Mouse (Mus musculus) hindbrain, postnatal 0 days (tissue): ENCODE data around the gene Rnls. TPM values are rescaled to one million over a fixed set of nuclear protein-coding genes. Genes with fewer than 3 reads are reported as not detected.
A peak's percentile ranks its signal among the peaks of the same experiment; 100 is the strongest.

ENCODE experiments used
- ATAC-seq: fragments of 200-750 bp; cut with Nextera tagmentation; 2 replicates; pipeline ENCODE4 v1.8.0; 2017; ENCODE audit warnings: mild to moderate bottlenecking, moderate TSS enrichment, moderate library complexity
- DNase-seq: peaks from one replicate; pipeline ENCODE4 v3.0.0-alpha.2; 2015; ENCODE audit warnings: low spot score
- H3K27ac ChIP-seq: fragments of 300-500 bp; sonication (generic); 2 replicates; pipeline ENCODE4 v1.5.1; 2014; ENCODE audit warnings: mild to moderate bottlenecking
- H3K27me3 ChIP-seq: fragments of 300-500 bp; sonication (generic); 2 replicates; pipeline ENCODE4 v1.6.1; 2014; ENCODE audit warnings: low read length, mixed read lengths; ENCODE audit not compliant: insufficient read depth
- H3K36me3 ChIP-seq: fragments of 300-500 bp; sonication (generic); 2 replicates; pipeline ENCODE4 v1.6.1; 2014; ENCODE audit warnings: low read length, mixed read lengths; ENCODE audit not compliant: insufficient read depth
- H3K4me1 ChIP-seq: fragments of 300-500 bp; sonication (generic); 2 replicates; pipeline ENCODE4 v1.6.1; 2014; ENCODE audit warnings: antibody characterized with exemption, low read length, mixed read lengths; ENCODE audit not compliant: insufficient read depth
- H3K4me2 ChIP-seq: fragments of 300-500 bp; sonication (generic); 2 replicates; pipeline ENCODE4 v1.6.1; 2014; ENCODE audit warnings: low read depth, mild to moderate bottlenecking, low read length, moderate library complexity, mixed read lengths
- H3K4me3 ChIP-seq: fragments of 300-500 bp; sonication (generic); 2 replicates; pipeline ENCODE4 v1.5.1; 2014; ENCODE audit warnings: low read length
- H3K9ac ChIP-seq: fragments of 300-500 bp; sonication (generic); replicated peaks from 2 replicates; pipeline ENCODE4 v1.6.1; 2014; ENCODE audit warnings: mild to moderate bottlenecking, low read length, moderate library complexity, mixed read lengths
- H3K9me3 ChIP-seq: fragments of 300-500 bp; sonication (generic); 2 replicates; pipeline ENCODE4 v1.6.1; 2016; ENCODE audit warnings: low read length, mixed read lengths
- CTCF ChIP-seq: IDR thresholded peaks from 2 replicates; pipeline ENCODE4 v1.5.1; 2016; ENCODE audit warnings: antibody characterized with exemption, control low read depth, low read depth
- WGBS: fragments of 180-500 bp; shearing (Covaris S2); extraction: QIAGEN DNeasy Blood & Tissue Kit; methylation state at CpG from one replicate; pipeline ENCODE4 v1.1.7; 2014; 5-methylcytosine and 5-hydroxymethylcytosine counted together
- polyA plus RNA-seq: library from polyadenylated mRNA; unstranded; fragments of >200 nt; fragmentation: Nextera tagmentation; extraction: Ambion mirVana; gene quantifications from 2 replicates; pipeline ENCODE4 v1.2.1, GENCODE M21; 2015
- total RNA-seq: library from RNA; depleted of rRNA; stranded (reverse); fragments of >200 nt; gene quantifications from 2 replicates; pipeline ENCODE4 v1.2.3, GENCODE M21; 2014

The Rnls gene
- total and polyA plus RNA-seq, 2 experiments from 2014 or later: 3.3 to 9.8 TPM

GRCm38 (mm10) chr19:33158234-33158633 is 233.9 kb downstream of the Rnls start:
- Histone ChIP-seq H3K4me1 (no peaks in the 10 kb centered on the region), H3K36me3 (no peaks in the 10 kb centered on the region), H3K9ac (no peak overlapping the region), H3K27ac (no peak overlapping the region), H3K9me3 (no peaks in the 10 kb centered on the region), H3K27me3 (no peaks in the 10 kb centered on the region), H3K4me2 (no peak overlapping the region), H3K4me3 (no peak overlapping the region)
- DNase-seq: no peak
- no peak for ATAC-seq
- WGBS: 82% methylated on average over 2 of the region's 2 CpGs
- no peak for TF ChIP-seq CTCF

- TF ChIP-seq CTCF: no peak
- no peaks in the 10 kb centered on the region for H3K9me3 ChIP-seq
- 70% methylated on average over 3 of the region's 3 CpGs for WGBS
- no peaks in the 10 kb centered on the region for H3K36me3 ChIP-seq
- no peak overlapping the region for H3K4me3 ChIP-seq
- H3K4me2 ChIP-seq: no peak overlapping the region
- DNase-seq: no peak
- no peaks in the 10 kb centered on the region for H3K4me1 ChIP-seq
- ATAC-seq: no peak
- H3K9ac ChIP-seq: no peak overlapping the region
- no peak overlapping the region for H3K27ac ChIP-seq
- H3K27me3 ChIP-seq: no peaks in the 10 kb centered on the region
Observed at GRCm38 (mm10) chr19:33148411-33148810, 243.7 kb downstream of the Rnls start.

- Histone ChIP-seq H3K4me2 (no peak overlapping the region), H3K27ac (no peak overlapping the region), H3K36me3 (no peaks in the 10 kb centered on the region), H3K4me3 (no peak overlapping the region), H3K9ac (no peak overlapping the region), H3K4me1 (no peaks in the 10 kb centered on the region), H3K27me3 (no peaks in the 10 kb centered on the region), H3K9me3 (no peaks in the 10 kb centered on the region)
- ATAC-seq (no peak), DNase-seq (no peak)
- WGBS: 76% methylated on average over 2 of the region's 2 CpGs
- TF ChIP-seq CTCF: no peak
Observed at GRCm38 (mm10) chr19:33143198-33143597, 248.9 kb downstream of the Rnls start.

- H3K27ac ChIP-seq: no peak overlapping the region
- no peak overlapping the region for H3K4me2 ChIP-seq
- H3K4me3 ChIP-seq: no peak overlapping the region
- no peaks in the 10 kb centered on the region for H3K9me3 ChIP-seq
- ATAC-seq (no peak), DNase-seq (no peak)
- no peaks in the 10 kb centered on the region for H3K27me3 ChIP-seq
- no peaks in the 10 kb centered on the region for H3K4me1 ChIP-seq
- H3K9ac ChIP-seq: no peak overlapping the region
- TF ChIP-seq CTCF: no peak
- H3K36me3 ChIP-seq: no peaks in the 10 kb centered on the region
- WGBS: 90% methylated on average over 5 of the region's 5 CpGs
Observed at GRCm38 (mm10) chr19:33137316-33137715, 254.8 kb downstream of the Rnls start.

GRCm38 (mm10) chr19:33122611-33123226 is 269.4 kb downstream of the Rnls start:
- TF ChIP-seq CTCF: no peak
- Histone ChIP-seq H3K4me2 (no peak overlapping the region), H3K4me3 (no peak overlapping the region), H3K4me1 (no peaks in the 10 kb centered on the region), H3K36me3 (no peaks in the 10 kb centered on the region), H3K9ac (no peak overlapping the region), H3K27me3 (no peaks in the 10 kb centered on the region), H3K27ac (no peak overlapping the region), H3K9me3 (no peaks in the 10 kb centered on the region)
- WGBS: 86% methylated on average over 6 of the region's 6 CpGs
- DNase-seq (no peak), ATAC-seq (no peak)

- no peaks in the 10 kb centered on the region for H3K9me3 ChIP-seq
- no peaks in the 10 kb centered on the region for H3K36me3 ChIP-seq
- no peaks in the 10 kb centered on the region for H3K4me1 ChIP-seq
- no peak for ATAC-seq
- H3K4me2 ChIP-seq: no peak overlapping the region
- no peak for TF ChIP-seq CTCF
- no peak overlapping the region for H3K27ac ChIP-seq
- DNase-seq: no peak
- no peak overlapping the region for H3K4me3 ChIP-seq
- H3K9ac ChIP-seq: no peak overlapping the region
- 71% methylated on average over 5 of the region's 5 CpGs for WGBS
- no peaks in the 10 kb centered on the region for H3K27me3 ChIP-seq
Observed at GRCm38 (mm10) chr19:33119947-33120346, 272.1 kb downstream of the Rnls start.

GRCm38 (mm10) chr19:33118898-33119297 is 273.2 kb downstream of the Rnls start:
- H3K36me3 ChIP-seq: no peaks in the 10 kb centered on the region
- H3K27ac ChIP-seq: no peak overlapping the region
- H3K9me3 ChIP-seq: no peaks in the 10 kb centered on the region
- peak; percentile 30; the same call in 1 of the 2 replicates for TF ChIP-seq CTCF
- H3K27me3 ChIP-seq: no peaks in the 10 kb centered on the region
- no peak overlapping the region for H3K4me2 ChIP-seq
- ATAC-seq (no peak), DNase-seq (no peak)
- no peak overlapping the region for H3K9ac ChIP-seq
- 75% methylated on average over 1 of the region's 1 CpGs for WGBS
- no peaks in the 10 kb centered on the region for H3K4me1 ChIP-seq
- H3K4me3 ChIP-seq: no peak overlapping the region
